Mouse (Mus musculus) forebrain, embryonic 11.5 days (tissue): Measurements from ENCODE around the gene Tjap1. TPM values are rescaled to one million over a fixed set of nuclear protein-coding genes. Genes with fewer than 3 reads are reported as not detected.

ENCODE experiments used
- ATAC-seq: fragments of 200-750 bp; cut with Nextera tagmentation; replicated peaks from 2 replicates; pipeline ENCODE4 v1.8.0; 2017; ENCODE audit warnings: moderate TSS enrichment; ENCODE audit not compliant: low FRiP score
- DNase-seq: peaks from one replicate; pipeline ENCODE4 v3.0.0-alpha.2; 2017; ENCODE audit warnings: low spot score
- H3K27ac ChIP-seq: fragments of 300-500 bp; sonication (generic); 2 replicates; pipeline ENCODE4 v1.5.1; 2014; ENCODE audit warnings: low read depth, low read length
- H3K27me3 ChIP-seq: fragments of 300-500 bp; sonication (generic); 2 replicates; pipeline ENCODE4 v1.6.1; 2014; ENCODE audit warnings: mild to moderate bottlenecking, low read length, mixed read lengths; ENCODE audit not compliant: control insufficient read depth, insufficient read depth
- H3K36me3 ChIP-seq: fragments of 300-500 bp; sonication (generic); 2 replicates; pipeline ENCODE4 v1.6.1; 2014; ENCODE audit warnings: mild to moderate bottlenecking, low read length, moderate library complexity, mixed read lengths; ENCODE audit not compliant: control insufficient read depth, insufficient read depth
- H3K4me1 ChIP-seq: fragments of 300-500 bp; sonication (generic); replicated peaks from 2 replicates; pipeline ENCODE4 v1.6.1; 2014; ENCODE audit warnings: low read length, mixed read lengths; ENCODE audit not compliant: control insufficient read depth, insufficient read depth
- H3K4me2 ChIP-seq: fragments of 300-500 bp; sonication (generic); 2 replicates; pipeline ENCODE4 v1.6.1; 2014; ENCODE audit warnings: low read depth, mild to moderate bottlenecking, low read length, moderate library complexity, mixed read lengths; ENCODE audit not compliant: severe bottlenecking
- H3K4me3 ChIP-seq: fragments of 300-500 bp; sonication (generic); 2 replicates; pipeline ENCODE4 v1.5.1; 2014; ENCODE audit warnings: low read depth, low read length
- H3K9ac ChIP-seq: fragments of 300-500 bp; sonication (generic); 2 replicates; pipeline ENCODE4 v1.6.1; 2014; ENCODE audit warnings: low read length
- H3K9me3 ChIP-seq: fragments of 300-500 bp; sonication (generic); 2 replicates; pipeline ENCODE4 v1.6.1; 2016; ENCODE audit warnings: low read length, mixed read lengths; ENCODE audit not compliant: control insufficient read depth
- WGBS: fragments of 180-500 bp; shearing (Covaris S2); extraction: QIAGEN DNeasy Blood & Tissue Kit; methylation state at CpG from one replicate; pipeline ENCODE4 v1.1.7; 2014; 5-methylcytosine and 5-hydroxymethylcytosine counted together
- polyA plus RNA-seq: library from polyadenylated mRNA; unstranded; fragments of >200 nt; fragmentation: Nextera tagmentation; extraction: Ambion mirVana; gene quantifications from 2 replicates; pipeline ENCODE4 v1.2.1, GENCODE M21; 2014

The Tjap1 gene
- polyA plus RNA-seq, 1 experiment from 2014 or later: 62.6 TPM

GRCm38 (mm10) chr17:46267511-46267910 lies 15.3 kb downstream of the Tjap1 start:
- Histone ChIP-seq H3K27ac (no peak overlapping the region), H3K36me3 (peaks cover 4% of the 10 kb centered on the region), H3K4me2 (no peak overlapping the region), H3K27me3 (no peaks in the 10 kb centered on the region), H3K4me1 (no peaks in the 10 kb centered on the region), H3K9ac (no peak overlapping the region), H3K9me3 (no peaks in the 10 kb centered on the region), H3K4me3 (no peak overlapping the region)
- 84% methylated on average over 7 of the region's 7 CpGs for WGBS
- ATAC-seq (no peak), DNase-seq (no peak)

- ATAC-seq (no peak), DNase-seq (no peak)
- Histone ChIP-seq H3K9ac (no peak overlapping the region), H3K36me3 (peaks cover 7% of the 10 kb centered on the region), H3K27ac (no peak overlapping the region), H3K4me2 (no peak overlapping the region), H3K9me3 (no peaks in the 10 kb centered on the region), H3K4me1 (no peaks in the 10 kb centered on the region), H3K27me3 (no peaks in the 10 kb centered on the region), H3K4me3 (no peak overlapping the region)
- 75% methylated on average over 6 of the region's 6 CpGs for WGBS
Observed at GRCm38 (mm10) chr17:46266986-46267385, 15.8 kb downstream of the Tjap1 start.

- Histone ChIP-seq H3K4me3 (no peak overlapping the region), H3K4me1 (no peaks in the 10 kb centered on the region), H3K27ac (no peak overlapping the region), H3K4me2 (no peak overlapping the region), H3K36me3 (peaks cover 11% of the 10 kb centered on the region), H3K9me3 (no peaks in the 10 kb centered on the region), H3K27me3 (no peaks in the 10 kb centered on the region), H3K9ac (no peak overlapping the region)
- ATAC-seq (0 out of 2 replicates have a peak, but pooled peaks have one; percentile 18), DNase-seq (peak; percentile 91)
- WGBS: 30% methylated on average over 14 of the region's 14 CpGs
Observed at GRCm38 (mm10) chr17:46265918-46266618, 16.8 kb downstream of the Tjap1 start.

- H3K4me3 ChIP-seq: no peak overlapping the region
- H3K36me3 ChIP-seq: peaks cover 11% of the 10 kb centered on the region
- no peaks in the 10 kb centered on the region for H3K4me1 ChIP-seq
- H3K27ac ChIP-seq: no peak overlapping the region
- no peak overlapping the region for H3K9ac ChIP-seq
- whole genome bisulfite sequencing: 85% methylated on average over 12 of the region's 12 CpGs
- no peaks in the 10 kb centered on the region for H3K9me3 ChIP-seq
- no peak overlapping the region for H3K4me2 ChIP-seq
- ATAC-seq: no peak
- no peak for DNase-seq
- no peaks in the 10 kb centered on the region for H3K27me3 ChIP-seq
Observed at GRCm38 (mm10) chr17:46265502-46265901, 17.3 kb downstream of the Tjap1 start.

GRCm38 (mm10) chr17:46262201-46262694 lies 20.6 kb downstream of the Tjap1 start:
- Histone ChIP-seq H3K4me2 (no peak overlapping the region), H3K27ac (no peak overlapping the region), H3K4me3 (no peak overlapping the region), H3K9ac (no peak overlapping the region), H3K4me1 (no peaks in the 10 kb centered on the region), H3K27me3 (no peaks in the 10 kb centered on the region), H3K36me3 (peaks cover 16% of the 10 kb centered on the region), H3K9me3 (no peaks in the 10 kb centered on the region)
- no peak for DNase-seq
- no peak for ATAC-seq
- 92% methylated on average over 5 of the region's 5 CpGs for WGBS

GRCm38 (mm10) chr17:46259675-46260074 lies 23.2 kb downstream of the Tjap1 start:
- Histone ChIP-seq H3K27ac (no peak overlapping the region), H3K4me1 (no peaks in the 10 kb centered on the region), H3K9me3 (no peaks in the 10 kb centered on the region; the same call in 1 of the 2 replicates), H3K27me3 (peaks cover 5% of the 10 kb centered on the region; the same call in 1 of the 2 replicates), H3K4me2 (no peak overlapping the region), H3K4me3 (no peak overlapping the region), H3K9ac (no peak overlapping the region), H3K36me3 (peaks cover 16% of the 10 kb centered on the region)
- WGBS: 88% methylated on average over 17 of the region's 17 CpGs
- DNase-seq (no peak), ATAC-seq (no peak)

GRCm38 (mm10) chr17:46258279-46259053 lies 24.4 kb downstream of the Tjap1 start:
- Histone ChIP-seq H3K4me2 (no peak overlapping the region), H3K9ac (no peak overlapping the region), H3K4me1 (0 out of 2 replicates have a peak, but pooled peaks cover under 1% of the 10 kb centered on the region), H3K9me3 (no peaks in the 10 kb centered on the region; the same call in 1 of the 2 replicates), H3K4me3 (no peak overlapping the region), H3K27me3 (peaks cover 5% of the 10 kb centered on the region; the same call in 1 of the 2 replicates), H3K36me3 (peaks cover 12% of the 10 kb centered on the region), H3K27ac (no peak overlapping the region)
- ATAC-seq: no peak
- 88% methylated on average over 30 of the region's 30 CpGs for WGBS
- no peak for DNase-seq

- H3K4me3 ChIP-seq: no peak overlapping the region
- H3K4me1 ChIP-seq: 0 out of 2 replicates have a peak, but pooled peaks cover 2% of the 10 kb centered on the region
- ATAC-seq: no peak
- H3K9ac ChIP-seq: no peak overlapping the region
- peaks cover 9% of the 10 kb centered on the region; the same call in 1 of the 2 replicates for H3K36me3 ChIP-seq
- no peaks in the 10 kb centered on the region; the same call in 1 of the 2 replicates for H3K9me3 ChIP-seq
- H3K27me3 ChIP-seq: peaks cover 5% of the 10 kb centered on the region; the same call in 1 of the 2 replicates
- H3K27ac ChIP-seq: no peak overlapping the region
- 31% methylated on average over 6 of the region's 6 CpGs for WGBS
- DNase-seq: no peak
- H3K4me2 ChIP-seq: no peak overlapping the region
Observed at GRCm38 (mm10) chr17:46255147-46255546, 27.7 kb downstream of the Tjap1 start.
